Mouse (Mus musculus) testis, adult 2 months (tissue): ENCODE results near the gene Stambp. TPM values are rescaled to one million over a fixed set of nuclear protein-coding genes. Genes with fewer than 3 reads are reported as not detected.

Source experiments
- H3K27ac ChIP-seq: fragments of 200-500 bp; 2 replicates; pipeline ENCODE4 v1.5.1; 2012; ENCODE audit warnings: low read depth, low read length; ENCODE audit not compliant: control insufficient read depth, insufficient read depth
- H3K27me3 ChIP-seq: fragments of 200-500 bp; 2 replicates; pipeline ENCODE4 v1.6.1; 2012; ENCODE audit warnings: mild to moderate bottlenecking, low read length, moderate library complexity; ENCODE audit not compliant: control insufficient read depth, insufficient read depth
- H3K36me3 ChIP-seq: fragments of 200-500 bp; 2 replicates; pipeline ENCODE4 v1.6.1; 2012; ENCODE audit warnings: mild to moderate bottlenecking, low read length; ENCODE audit not compliant: control insufficient read depth, insufficient read depth
- H3K4me1 ChIP-seq: fragments of 200-500 bp; 2 replicates; pipeline ENCODE4 v1.6.1; 2012; ENCODE audit warnings: low read length; ENCODE audit not compliant: control insufficient read depth, insufficient read depth
- H3K4me3 ChIP-seq: fragments of 200-500 bp; 2 replicates; pipeline ENCODE4 v1.5.1; 2012; ENCODE audit warnings: low read depth, mild to moderate bottlenecking, low read length, moderate library complexity, mixed read lengths; ENCODE audit not compliant: control insufficient read depth
- CTCF ChIP-seq: fragments of 200-500 bp; IDR thresholded peaks from 2 replicates; pipeline ENCODE4 v1.5.1; 2012; ENCODE audit warnings: low read depth, mild to moderate bottlenecking, inconsistent platforms, low read length, moderate library complexity; ENCODE audit not compliant: control insufficient read depth, insufficient read depth, insufficient replicate concordance
- POLR2A ChIP-seq: fragments of 200-500 bp; IDR thresholded peaks from 2 replicates; pipeline ENCODE4 v1.6.1; 2012; ENCODE audit warnings: low read depth, mild to moderate bottlenecking, inconsistent platforms, low read length, moderate library complexity; ENCODE audit not compliant: control insufficient read depth
- polyA plus RNA-seq: library from polyadenylated mRNA; depleted of rRNA; stranded (reverse); fragments of >200 nt; gene quantifications from 2 replicates; pipeline ENCODE4 v1.2.3, GENCODE M21; 2012

The Stambp gene
- polyA plus RNA-seq, 1 experiment: 44.6 TPM

GRCm38 (mm10) chr6:83583591-83583990, 11.1 kb upstream of the Stambp start:
- TF ChIP-seq CTCF: no peak
- TF ChIP-seq POLR2A: no peak
- H3K27ac ChIP-seq: no peak overlapping the region
- no peaks in the 10 kb centered on the region for H3K27me3 ChIP-seq
- no peak overlapping the region for H3K4me3 ChIP-seq
- no peaks in the 10 kb centered on the region; the same call in 1 of the 2 replicates for H3K36me3 ChIP-seq
- peaks cover 3% of the 10 kb centered on the region for H3K4me1 ChIP-seq

- no peaks in the 10 kb centered on the region; the same call in 1 of the 2 replicates for H3K36me3 ChIP-seq
- no peak overlapping the region for H3K27ac ChIP-seq
- no peak overlapping the region for H3K4me3 ChIP-seq
- H3K4me1 ChIP-seq: peaks cover 3% of the 10 kb centered on the region
- peak; percentile 52; the same call in 1 of the 2 replicates for TF ChIP-seq CTCF
- TF ChIP-seq POLR2A: no peak
- H3K27me3 ChIP-seq: no peaks in the 10 kb centered on the region
Observed at GRCm38 (mm10) chr6:83582938-83583270, 10.4 kb upstream of the Stambp start.

- no peak for TF ChIP-seq CTCF
- 0 out of 2 replicates have a peak, but pooled peaks have one; percentile 13 for TF ChIP-seq POLR2A
- Histone ChIP-seq H3K27me3 (no peaks in the 10 kb centered on the region), H3K4me3 (no peak overlapping the region), H3K27ac (no peak overlapping the region), H3K36me3 (peaks cover 2% of the 10 kb centered on the region), H3K4me1 (peaks cover 3% of the 10 kb centered on the region)
Observed at GRCm38 (mm10) chr6:83582135-83582937, 9.8 kb upstream of the Stambp start.

- H3K4me3 ChIP-seq: no peak overlapping the region
- TF ChIP-seq POLR2A (no peak), CTCF (no peak)
- H3K27ac ChIP-seq: no peak overlapping the region
- H3K36me3 ChIP-seq: peaks cover 2% of the 10 kb centered on the region
- H3K4me1 ChIP-seq: peaks cover 5% of the 10 kb centered on the region
- no peaks in the 10 kb centered on the region for H3K27me3 ChIP-seq
Observed at GRCm38 (mm10) chr6:83577534-83577933, 5.0 kb upstream of the Stambp start.

GRCm38 (mm10) chr6:83575609-83576008, 3.1 kb upstream of the Stambp start:
- TF ChIP-seq POLR2A (peak; percentile 96), CTCF (no peak)
- Histone ChIP-seq H3K4me3 (peak overlapping the region; percentile 93), H3K27ac (peak overlapping the region; percentile 99), H3K4me1 (peaks cover 7% of the 10 kb centered on the region), H3K36me3 (peaks cover 2% of the 10 kb centered on the region), H3K27me3 (no peaks in the 10 kb centered on the region)

- peak; percentile 51 for TF ChIP-seq POLR2A
- no peak for TF ChIP-seq CTCF
- Histone ChIP-seq H3K4me3 (peak overlapping the region; percentile 89), H3K4me1 (peaks cover 4% of the 10 kb centered on the region), H3K27ac (peak overlapping the region; percentile 39), H3K36me3 (no peaks in the 10 kb centered on the region; the same call in 1 of the 2 replicates), H3K27me3 (no peaks in the 10 kb centered on the region)
Observed at GRCm38 (mm10) chr6:83571840-83572667, 475 bp downstream of the Stambp start.

GRCm38 (mm10) chr6:83568901-83569862, 3.3 kb downstream of the Stambp start:
- no peaks in the 10 kb centered on the region for H3K27me3 ChIP-seq
- H3K36me3 ChIP-seq: no peaks in the 10 kb centered on the region
- H3K27ac ChIP-seq: no peak overlapping the region
- no peak overlapping the region for H3K4me3 ChIP-seq
- H3K4me1 ChIP-seq: peaks cover 4% of the 10 kb centered on the region
- TF ChIP-seq POLR2A: no peak
- peak; percentile 13; the same call in 1 of the 2 replicates for TF ChIP-seq CTCF
